Mouse (Mus musculus) T-helper 1 cell (primary cell): ENCODE results near the gene Lce1e.
"Not testable (repeated sequence)": the region's sequence is repeated elsewhere in the genome, so short reads cannot be mapped to it uniquely, and the experiment has no call there.

Experiments used
- in situ Hi-C: fragments of 300-600 bp; cut with MboI, MseI; formaldehyde crosslinking; loops from one replicate; pipeline ENCODE4 v1.15.1; 2025; ENCODE audit warnings: high pct_unique_total_duplicates

Gene Lce1e

GRCm38 (mm10) chr3:92708974-92709373, at the start of gene Lce1e:
Gene Lce1e, minus strand, starts transcription at chr3:92709074.
- in situ Hi-C loops, result no loop called here

- in situ Hi-C loops, result no loop called here
Observed at GRCm38 (mm10) chr3:92753197-92753596, 44.3 kb upstream of the Lce1e start.

GRCm38 (mm10) chr3:92752238-92752637, 43.4 kb upstream of the Lce1e start, which contains the start of gene Lce1g:
Gene Lce1g, minus strand, starts transcription at chr3:92752338.
- in situ Hi-C loops, result no loop called here

GRCm38 (mm10) chr3:92738996-92739395, 30.1 kb upstream of the Lce1e start, which contains the start of gene Gm38119:
Gene Gm38119, minus strand, starts transcription at chr3:92739096.
- in situ Hi-C loops, result no loop called here

- in situ Hi-C loops, result no loop called here
Observed at GRCm38 (mm10) chr3:92722631-92723030, 13.8 kb upstream of the Lce1e start.

- in situ Hi-C loops, result no loop called here
Observed at GRCm38 (mm10) chr3:92720250-92720649, 11.4 kb upstream of the Lce1e start, which contains the start of gene Lce1f. Gene Lce1f, minus strand, starts transcription at chr3:92720350.

GRCm38 (mm10) chr3:92715122-92715521, 6.2 kb upstream of the Lce1e start:
- in situ Hi-C loops, result no loop called here

- in situ Hi-C loops, result no loop called here
Observed at GRCm38 (mm10) chr3:92694613-92695012, 14.3 kb downstream of the Lce1e start.

GRCm38 (mm10) chr3:92691688-92692087, 17.2 kb downstream of the Lce1e start:
- in situ Hi-C loops, result no loop called here

GRCm38 (mm10) chr3:92689154-92689553, 19.7 kb downstream of the Lce1e start:
- in situ Hi-C loops, result not testable (repeated sequence)

- in situ Hi-C loops, result no loop called here
Observed at GRCm38 (mm10) chr3:92687110-92687509, 21.8 kb downstream of the Lce1e start, which contains the start of gene Lce1d. Gene Lce1d, minus strand, starts transcription at chr3:92687210.

- in situ Hi-C loops, result no loop called here
Observed at GRCm38 (mm10) chr3:92678947-92679346, 29.9 kb downstream of the Lce1e start, which contains the start of gene Lce1c. Gene Lce1c, plus strand, starts transcription at chr3:92679247.

- in situ Hi-C loops, result no loop called here
Observed at GRCm38 (mm10) chr3:92670215-92670614, 38.7 kb downstream of the Lce1e start, which contains the start of gene Lce1a2. Gene Lce1a2, minus strand, starts transcription at chr3:92670315.
